Mouse (Mus musculus): ENCODE results near the gene Spata5. TPM values are rescaled to one million over a fixed set of nuclear protein-coding genes. Genes with fewer than 3 reads are reported as not detected.

The Spata5 gene
- total and polyA plus RNA-seq, 2 experiments from 2014 or later: 21.0 to 33.3 TPM

DNA sequence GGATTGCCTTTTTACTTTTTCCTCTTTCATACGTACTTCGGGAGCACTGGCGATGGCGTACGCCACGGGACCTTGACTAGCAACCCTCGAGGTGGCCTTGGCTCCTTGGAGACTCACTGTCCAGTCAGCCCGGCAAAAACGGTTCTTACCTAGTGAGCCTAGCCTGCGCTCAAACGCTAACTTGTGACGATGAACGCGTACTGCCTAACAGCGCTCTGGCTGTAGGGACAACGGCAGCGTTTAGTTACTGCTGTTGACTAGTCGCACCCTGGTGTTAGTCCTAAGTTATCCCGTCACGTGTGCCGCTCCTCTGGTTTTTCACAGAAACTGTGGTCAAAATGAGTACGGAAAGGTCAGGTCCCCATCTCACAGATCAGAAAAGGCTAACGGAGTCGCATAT is 945 bp downstream of the Spata5 start:
- no peak for DNase-seq
- WGBS: 1% methylated on average over 24 of the region's 24 CpGs
- Histone ChIP-seq H3K9me3 (ENCODE audit: low read length) (no peaks in the 10 kb centered on the region), H3K4me2 (ENCODE audit: low read depth) (peak overlapping the region; percentile 58), H3K27me3 (ENCODE audit: insufficient read depth, low read length) (no peaks in the 10 kb centered on the region), H3K27ac (ENCODE audit: low read depth, low read length) (peak overlapping the region; percentile 96), H3K4me1 (ENCODE audit: insufficient read depth) (peaks cover 4% of the 10 kb centered on the region), H3K9ac (peak overlapping the region; percentile 66), H3K4me3 (ENCODE audit: low read depth, low read length) (peak overlapping the region; percentile 96), H3K36me3 (ENCODE audit: insufficient read depth) (0 out of 2 replicates have a peak, but pooled peaks cover 3% of the 10 kb centered on the region)
- no peak for TF ChIP-seq CTCF (IDR thresholded peaks at IDR 0.05; ENCODE audit: low read depth)
- no peak for ATAC-seq

GRCm38 (mm10) chr3:37421179-37421578 is 1.5 kb downstream of the Spata5 start:
- Histone ChIP-seq H3K27me3 (ENCODE audit: insufficient read depth, low read length) (no peaks in the 10 kb centered on the region), H3K36me3 (ENCODE audit: insufficient read depth) (0 out of 2 replicates have a peak, but pooled peaks cover 3% of the 10 kb centered on the region), H3K9ac (peak overlapping the region; percentile 66), H3K4me2 (ENCODE audit: low read depth) (peak overlapping the region; percentile 58), H3K27ac (ENCODE audit: low read depth, low read length) (no peak overlapping the region), H3K4me3 (ENCODE audit: low read depth, low read length) (peak overlapping the region; percentile 96), H3K4me1 (ENCODE audit: insufficient read depth) (peaks cover 4% of the 10 kb centered on the region), H3K9me3 (ENCODE audit: low read length) (no peaks in the 10 kb centered on the region)
- ATAC-seq: no peak
- WGBS: 13% methylated on average over 3 of the region's 3 CpGs
- no peak for DNase-seq
- TF ChIP-seq CTCF (IDR thresholded peaks at IDR 0.05; ENCODE audit: low read depth): no peak

DNA sequence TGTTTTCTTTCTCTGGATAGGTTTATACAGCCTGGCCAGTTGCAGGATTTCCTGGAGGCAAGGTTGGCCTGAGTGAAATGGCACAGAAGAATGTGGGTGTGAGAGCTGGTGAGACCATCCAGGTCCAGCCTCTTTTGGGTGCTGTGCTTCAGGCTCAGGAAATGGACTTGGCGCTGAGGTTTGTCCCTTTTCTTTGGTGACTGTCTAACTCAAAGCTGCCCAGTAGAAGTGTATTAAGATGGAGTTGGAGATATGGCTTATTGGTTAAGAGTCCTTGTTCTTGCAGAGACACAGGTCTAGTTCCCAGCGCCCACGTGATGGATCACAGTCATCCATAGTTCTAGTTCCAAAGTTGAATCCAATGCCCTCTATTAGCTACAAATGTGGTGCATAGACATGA is 6.4 kb downstream of the Spata5 start:
- Histone ChIP-seq H3K9ac (no peak overlapping the region), H3K36me3 (ENCODE audit: insufficient read depth) (peaks cover 16% of the 10 kb centered on the region), H3K4me3 (ENCODE audit: low read depth, low read length) (no peak overlapping the region), H3K9me3 (ENCODE audit: low read length) (no peaks in the 10 kb centered on the region), H3K4me1 (ENCODE audit: insufficient read depth) (peaks cover 4% of the 10 kb centered on the region), H3K27ac (ENCODE audit: low read depth, low read length) (no peak overlapping the region), H3K27me3 (ENCODE audit: insufficient read depth, low read length) (no peaks in the 10 kb centered on the region), H3K4me2 (ENCODE audit: low read depth) (no peak overlapping the region)
- 96% methylated on average over 3 of the region's 3 CpGs for WGBS
- DNase-seq (no peak), ATAC-seq (no peak)
- no peak for TF ChIP-seq CTCF (IDR thresholded peaks at IDR 0.05; ENCODE audit: low read depth)

DNA sequence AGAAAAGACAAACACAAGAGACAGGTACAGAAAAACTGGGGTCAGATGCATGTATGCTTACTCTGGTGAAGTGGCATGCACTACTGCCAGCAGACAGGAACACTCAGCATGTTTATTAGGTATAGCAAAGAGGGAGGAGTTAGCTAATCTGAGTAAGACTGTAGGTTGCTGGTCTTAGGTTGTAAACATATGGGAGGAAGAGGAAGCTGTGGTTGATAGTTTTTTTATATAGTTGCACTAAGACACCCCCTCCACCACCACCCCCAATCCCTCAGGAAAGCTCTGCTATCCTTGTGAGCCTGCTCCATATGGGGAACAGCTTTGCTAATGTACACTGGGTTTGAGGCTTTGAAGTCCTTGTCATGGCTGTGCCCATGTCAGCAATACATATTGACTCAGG is 10.7 kb downstream of the Spata5 start:
- Histone ChIP-seq H3K9ac (no peak overlapping the region), H3K4me1 (ENCODE audit: insufficient read depth) (no peaks in the 10 kb centered on the region), H3K36me3 (ENCODE audit: insufficient read depth) (peaks cover 25% of the 10 kb centered on the region), H3K9me3 (ENCODE audit: low read length) (no peaks in the 10 kb centered on the region), H3K4me2 (ENCODE audit: low read depth) (no peak overlapping the region), H3K27ac (ENCODE audit: low read depth, low read length) (no peak overlapping the region), H3K4me3 (ENCODE audit: low read depth, low read length) (no peak overlapping the region), H3K27me3 (ENCODE audit: insufficient read depth, low read length) (no peaks in the 10 kb centered on the region)
- no peak for ATAC-seq
- DNase-seq: no peak
- no peak for TF ChIP-seq CTCF (IDR thresholded peaks at IDR 0.05; ENCODE audit: low read depth)

DNA sequence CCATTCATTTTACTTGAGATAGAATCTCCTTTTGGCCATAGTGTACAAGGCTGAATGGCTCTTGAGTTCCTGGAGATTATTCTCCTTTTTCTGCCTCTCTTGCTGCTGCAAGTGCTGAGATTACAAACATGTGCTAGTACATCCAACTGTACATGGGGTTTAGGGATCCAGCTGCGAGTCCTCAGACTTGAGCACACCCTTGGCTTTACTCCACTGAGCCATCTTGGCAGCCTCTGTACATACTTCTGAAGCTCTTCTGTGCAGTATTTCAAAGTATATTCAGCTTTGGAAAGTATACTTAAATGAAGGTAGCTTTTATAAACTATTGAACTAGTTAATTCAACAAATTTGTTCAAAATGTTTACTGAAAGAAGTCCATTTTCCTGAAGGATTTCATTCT is 20.1 kb downstream of the Spata5 start:
- no peak for ATAC-seq
- 86% methylated on average over 1 of the region's 1 CpGs for WGBS
- no peaks in the 10 kb centered on the region for H3K27me3 ChIP-seq (ENCODE audit: insufficient read depth, low read length)
- DNase-seq: no peak
- H3K36me3 ChIP-seq (ENCODE audit: insufficient read depth): peaks cover 20% of the 10 kb centered on the region
- H3K27ac ChIP-seq (ENCODE audit: low read depth, low read length): no peak overlapping the region
- H3K4me3 ChIP-seq (ENCODE audit: low read depth, low read length): no peak overlapping the region
- TF ChIP-seq CTCF (IDR thresholded peaks at IDR 0.05; ENCODE audit: low read depth): no peak
- H3K9ac ChIP-seq: no peak overlapping the region
- no peaks in the 10 kb centered on the region for H3K4me1 ChIP-seq (ENCODE audit: insufficient read depth)
- no peaks in the 10 kb centered on the region for H3K9me3 ChIP-seq (ENCODE audit: low read length)
- no peak overlapping the region for H3K4me2 ChIP-seq (ENCODE audit: low read depth)

DNA sequence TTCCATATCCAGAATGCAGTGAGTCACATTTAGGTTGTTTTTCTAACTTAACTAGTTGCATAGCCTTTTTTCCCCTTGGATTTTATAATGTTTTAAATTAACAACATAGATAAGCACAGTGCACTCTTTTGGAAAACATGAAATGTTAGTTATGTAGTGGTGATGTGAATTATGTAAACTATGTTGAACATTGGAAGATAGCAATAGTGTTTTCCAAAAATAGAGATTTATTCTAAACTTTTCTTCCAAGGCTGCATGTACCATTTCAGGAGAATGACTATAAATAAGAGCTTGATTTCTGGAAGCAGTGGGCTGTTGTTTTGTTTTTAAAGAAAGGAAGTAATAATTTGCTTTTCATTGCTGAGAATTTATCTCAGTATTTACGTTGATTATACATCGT is 23.7 kb downstream of the Spata5 start:
- H3K27me3 ChIP-seq (ENCODE audit: insufficient read depth, low read length): no peaks in the 10 kb centered on the region
- ATAC-seq (no peak), DNase-seq (no peak)
- 89% methylated on average over 2 of the region's 2 CpGs for WGBS
- no peak for TF ChIP-seq CTCF (IDR thresholded peaks at IDR 0.05; ENCODE audit: low read depth)
- H3K4me2 ChIP-seq (ENCODE audit: low read depth): no peak overlapping the region
- H3K4me3 ChIP-seq (ENCODE audit: low read depth, low read length): no peak overlapping the region
- H3K27ac ChIP-seq (ENCODE audit: low read depth, low read length): no peak overlapping the region
- H3K4me1 ChIP-seq (ENCODE audit: insufficient read depth): no peaks in the 10 kb centered on the region
- no peak overlapping the region for H3K9ac ChIP-seq
- no peaks in the 10 kb centered on the region for H3K9me3 ChIP-seq (ENCODE audit: low read length)
- H3K36me3 ChIP-seq (ENCODE audit: insufficient read depth): peaks cover 15% of the 10 kb centered on the region

- no peak overlapping the region for H3K4me2 ChIP-seq (ENCODE audit: low read depth)
- no peak for DNase-seq
- H3K4me1 ChIP-seq (ENCODE audit: insufficient read depth): no peaks in the 10 kb centered on the region
- no peaks in the 10 kb centered on the region for H3K27me3 ChIP-seq (ENCODE audit: insufficient read depth, low read length)
- 90% methylated on average over 1 of the region's 1 CpGs for WGBS
- no peak for ATAC-seq
- no peak overlapping the region for H3K27ac ChIP-seq (ENCODE audit: low read depth, low read length)
- H3K4me3 ChIP-seq (ENCODE audit: low read depth, low read length): no peak overlapping the region
- H3K36me3 ChIP-seq (ENCODE audit: insufficient read depth): 0 out of 2 replicates have a peak, but pooled peaks cover 3% of the 10 kb centered on the region
- no peak for TF ChIP-seq CTCF (IDR thresholded peaks at IDR 0.05; ENCODE audit: low read depth)
- H3K9ac ChIP-seq: no peak overlapping the region
- H3K9me3 ChIP-seq (ENCODE audit: low read length): no peaks in the 10 kb centered on the region
Measured at GRCm38 (mm10) chr3:37455992-37456391, 36.3 kb downstream of the Spata5 start.

DNA sequence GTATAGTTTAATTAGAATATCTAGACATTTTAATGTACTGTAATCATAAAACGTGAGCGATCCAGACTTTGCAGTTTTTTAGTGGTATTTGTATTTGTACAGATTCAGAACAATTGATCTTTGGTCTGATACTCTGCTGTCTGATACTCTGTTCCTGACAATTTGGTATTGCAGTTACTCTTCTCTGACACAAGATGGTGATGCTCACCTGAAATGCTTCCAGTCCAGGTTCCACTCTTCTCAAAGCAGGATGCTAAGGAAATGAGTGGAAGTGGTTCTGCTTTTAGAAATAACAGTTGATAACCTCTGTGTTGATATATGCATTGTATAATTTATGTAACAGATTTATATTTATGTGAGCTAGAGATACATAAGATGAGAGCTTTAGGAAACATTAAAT is 48.5 kb downstream of the Spata5 start:
- WGBS: 91% methylated on average over 2 of the region's 2 CpGs
- ATAC-seq: peak; percentile 75
- peak; percentile 84 for TF ChIP-seq CTCF (IDR thresholded peaks at IDR 0.05; ENCODE audit: low read depth)
- no peak overlapping the region for H3K27ac ChIP-seq (ENCODE audit: low read depth, low read length)
- no peak overlapping the region for H3K4me2 ChIP-seq (ENCODE audit: low read depth)
- no peaks in the 10 kb centered on the region for H3K9me3 ChIP-seq (ENCODE audit: low read length)
- no peaks in the 10 kb centered on the region for H3K27me3 ChIP-seq (ENCODE audit: insufficient read depth, low read length)
- no peak overlapping the region for H3K9ac ChIP-seq
- H3K4me3 ChIP-seq (ENCODE audit: low read depth, low read length): no peak overlapping the region
- H3K36me3 ChIP-seq (ENCODE audit: insufficient read depth): no peaks in the 10 kb centered on the region; the same call in 1 of the 2 replicates
- H3K4me1 ChIP-seq (ENCODE audit: insufficient read depth): no peaks in the 10 kb centered on the region
- DNase-seq: peak; percentile 41

All from forebrain, postnatal 0 days (tissue).